Mouse (Mus musculus) layer of hippocampus, adult 9-11 months (tissue): ENCODE data around the gene Usp3.

ENCODE experiments used
- DNase-seq: peaks from one replicate; pipeline ENCODE4 v3.0.0; 2022

The Usp3 gene

GRCm38 (mm10) chr9:66561496-66561895, 31.4 kb downstream of the Usp3 start:
- DNase-seq: no peak

GRCm38 (mm10) chr9:66560728-66561127, 32.2 kb downstream of the Usp3 start:
- no peak for DNase-seq

GRCm38 (mm10) chr9:66560295-66560694, 32.6 kb downstream of the Usp3 start:
- no peak for DNase-seq

GRCm38 (mm10) chr9:66558971-66559370, 34.0 kb downstream of the Usp3 start:
- no peak for DNase-seq

- no peak for DNase-seq
Observed at GRCm38 (mm10) chr9:66542785-66543184, 50.2 kb downstream of the Usp3 start.

GRCm38 (mm10) chr9:66521595-66521994, 71.3 kb downstream of the Usp3 start:
- DNase-seq: no peak

- DNase-seq: no peak
Observed at GRCm38 (mm10) chr9:66520299-66520698, 72.6 kb downstream of the Usp3 start.

- no peak for DNase-seq
Observed at GRCm38 (mm10) chr9:66518901-66519300, 74.0 kb downstream of the Usp3 start.

- no peak for DNase-seq
Observed at GRCm38 (mm10) chr9:66518251-66518650, 74.7 kb downstream of the Usp3 start.

- DNase-seq: no peak
Observed at GRCm38 (mm10) chr9:66517746-66518145, 75.2 kb downstream of the Usp3 start.

GRCm38 (mm10) chr9:66516296-66516940, 76.5 kb downstream of the Usp3 start:
- no peak for DNase-seq

- no peak for DNase-seq
Observed at GRCm38 (mm10) chr9:66515680-66516210, 77.2 kb downstream of the Usp3 start.

- no peak for DNase-seq
Observed at GRCm38 (mm10) chr9:66515115-66515514, 77.8 kb downstream of the Usp3 start.

- DNase-seq: no peak
Observed at GRCm38 (mm10) chr9:66514256-66514770, 78.6 kb downstream of the Usp3 start, which contains the start of gene Fbxl22. Gene Fbxl22 (minus strand): TSS chr9:66514593.

- DNase-seq: no peak
Observed at GRCm38 (mm10) chr9:66513661-66514255, 79.2 kb downstream of the Usp3 start.

GRCm38 (mm10) chr9:66513150-66513549, 79.8 kb downstream of the Usp3 start:
- no peak for DNase-seq

- DNase-seq: peak; percentile 90
Observed at GRCm38 (mm10) chr9:66512351-66512671, 80.6 kb downstream of the Usp3 start.

GRCm38 (mm10) chr9:66511580-66512350, 81.2 kb downstream of the Usp3 start:
- DNase-seq: peak; percentile 97

- DNase-seq: no peak
Observed at GRCm38 (mm10) chr9:66510944-66511343, 82.0 kb downstream of the Usp3 start.

GRCm38 (mm10) chr9:66510351-66510841, 82.5 kb downstream of the Usp3 start:
- no peak for DNase-seq

GRCm38 (mm10) chr9:66508890-66509399, 84.0 kb downstream of the Usp3 start:
- DNase-seq: no peak

- no peak for DNase-seq
Observed at GRCm38 (mm10) chr9:66507684-66508083, 85.3 kb downstream of the Usp3 start.

GRCm38 (mm10) chr9:66506424-66506823, 86.5 kb downstream of the Usp3 start:
- DNase-seq: no peak
